Mouse (Mus musculus): ENCODE results near the gene Spock1.

Gene Spock1

GRCm38 (mm10) chr13:57372141-57372700 is 535.9 kb downstream of the Spock1 start:
- no peak for DNase-seq (ENCODE audit: extremely low spot score, low spot score)

Measured in neural tube, embryonic 10.5 days (tissue).